Mouse (Mus musculus) C2C12 (cell line): ENCODE data around the gene Ifna16.

Experiments
- CEBPB ChIP-seq: IDR thresholded peaks from one replicate; pipeline ENCODE4 v1.6.1; 2011; ENCODE audit warnings: low read depth, mild to moderate bottlenecking, control low read depth, moderate library complexity
- CTCF ChIP-seq: IDR thresholded peaks from one replicate; pipeline ENCODE4 v1.5.1; 2011; ENCODE audit not compliant: control insufficient read depth, insufficient read depth, insufficient read length
- MAX ChIP-seq: IDR thresholded peaks from one replicate; pipeline ENCODE4 v1.6.1; 2011; ENCODE audit warnings: mild to moderate bottlenecking, control low read depth
- USF1 ChIP-seq: IDR thresholded peaks from one replicate; pipeline ENCODE4 v1.6.1; 2011; ENCODE audit warnings: low read depth, mild to moderate bottlenecking, control low read depth, moderate library complexity

- TF ChIP-seq USF1 (no peak), CTCF (no peak), MAX (no peak), CEBPB (no peak)
Observed at GRCm38 (mm10) chr4:88693392-88693791, 16.7 kb upstream of the Ifna16 start.
